Mouse (Mus musculus) liver, adult (tissue): ENCODE results near the gene Mast4.

Experiments
- GATA4 ChIP-seq: IDR thresholded peaks from 2 replicates; pipeline ENCODE4 v1.6.1; 2014; ENCODE audit warnings: mild to moderate bottlenecking, low read length; ENCODE audit not compliant: insufficient replicate concordance

Mast4 gene

DNA sequence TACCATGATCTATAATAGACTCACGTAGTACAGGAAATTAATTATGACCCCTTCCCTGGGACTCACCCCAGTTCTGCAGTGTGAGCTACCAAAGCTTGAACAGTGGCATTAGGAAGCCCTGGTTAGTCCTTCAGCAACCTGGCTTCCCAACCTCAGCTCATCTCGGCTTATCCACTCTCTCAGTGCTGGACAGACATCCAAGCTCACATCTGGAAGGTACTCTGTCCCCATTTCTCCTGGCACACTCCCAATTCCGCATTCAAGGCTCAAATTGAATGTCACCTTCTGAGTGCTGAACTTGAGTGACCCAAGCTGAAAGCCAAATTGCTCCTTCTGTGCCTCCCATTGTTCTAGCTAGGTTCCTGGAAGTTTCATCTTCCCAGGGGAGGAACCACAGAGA, 76.2 kb downstream of the Mast4 start:
- no peak for TF ChIP-seq GATA4

DNA sequence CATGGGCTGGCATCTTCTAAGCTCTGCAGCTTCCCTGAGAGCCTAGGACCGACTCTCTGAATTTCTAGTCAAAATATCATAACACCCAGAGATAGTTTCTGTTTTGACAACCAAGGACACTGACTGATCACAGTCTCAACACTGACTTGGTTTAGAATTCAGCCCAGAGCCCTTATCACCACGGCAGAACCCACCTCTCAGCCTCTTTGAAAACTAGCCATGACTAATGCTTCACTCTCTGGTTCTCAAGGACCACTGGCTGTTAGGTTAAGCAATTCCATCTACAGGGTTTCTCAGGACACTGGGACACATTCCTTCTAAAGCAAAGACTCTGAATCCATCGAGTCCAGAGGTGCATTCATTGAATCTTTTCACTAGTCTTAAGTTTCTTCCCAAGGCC, 79.4 kb downstream of the Mast4 start:
- TF ChIP-seq GATA4, result no peak

DNA sequence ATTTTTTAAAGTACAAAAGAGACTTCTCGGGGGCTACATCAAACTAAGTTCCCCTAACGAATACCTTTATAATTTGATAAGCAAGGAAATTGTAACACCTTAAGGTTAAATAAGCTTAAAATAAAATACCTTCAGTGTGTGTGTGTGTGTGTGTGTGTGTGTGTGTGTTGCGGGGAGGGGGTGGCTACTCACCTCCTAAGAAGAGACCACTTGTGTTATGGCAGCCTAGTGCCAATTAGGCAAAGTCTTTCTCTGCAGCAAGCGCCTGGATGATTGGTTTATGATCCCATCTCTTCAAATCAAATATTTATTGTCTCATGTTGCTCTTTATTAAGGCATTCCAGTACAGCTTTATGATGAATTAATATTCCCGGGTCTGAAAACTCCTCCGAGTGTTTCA, 81.2 kb downstream of the Mast4 start:
- TF ChIP-seq GATA4, result no peak

DNA sequence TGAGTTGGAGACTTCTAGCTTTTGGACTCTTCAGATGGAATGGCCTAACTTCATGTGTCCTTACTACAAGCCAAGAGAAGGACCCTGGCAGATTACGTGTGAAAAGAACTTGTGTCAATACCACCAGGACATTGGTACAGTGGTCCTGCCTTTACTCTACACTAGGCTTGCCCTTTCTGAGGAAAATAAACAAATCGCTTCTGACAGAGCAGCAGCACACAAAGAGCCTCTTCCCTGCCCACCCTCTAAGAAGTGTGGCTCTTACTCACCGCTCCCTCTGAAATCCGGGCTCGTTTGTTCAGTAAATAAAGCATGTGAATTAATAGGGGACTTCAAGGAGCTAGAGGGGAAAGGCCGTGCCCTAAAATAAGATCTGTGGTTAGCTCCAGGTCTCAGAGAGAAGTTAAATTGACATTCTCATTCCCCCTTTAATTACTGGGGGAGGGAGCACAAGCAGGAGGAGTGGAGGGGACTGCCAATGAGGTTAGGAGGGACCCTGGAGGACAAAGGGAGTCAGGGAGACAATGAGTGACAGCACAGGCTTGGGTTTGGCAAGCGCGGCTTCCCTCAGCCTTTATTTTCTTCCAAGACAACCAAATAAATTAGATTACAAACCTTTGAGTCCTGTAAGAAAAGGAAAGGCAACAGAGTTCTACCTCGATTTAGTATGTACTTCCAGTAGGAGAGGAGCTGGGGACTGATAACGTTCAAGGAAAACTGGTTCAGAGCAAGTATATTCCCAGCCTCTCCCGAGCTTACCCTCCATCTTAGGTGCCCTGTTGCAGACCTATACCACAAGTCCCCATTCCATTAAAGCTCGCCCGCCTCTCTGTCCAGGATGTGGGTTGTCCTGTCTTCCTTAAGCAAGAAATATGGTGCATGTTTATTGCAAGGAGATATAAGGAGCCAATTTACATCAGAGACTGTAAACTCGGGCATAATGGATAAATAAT, 85.9 kb downstream of the Mast4 start:
- TF ChIP-seq GATA4, result no peak

DNA sequence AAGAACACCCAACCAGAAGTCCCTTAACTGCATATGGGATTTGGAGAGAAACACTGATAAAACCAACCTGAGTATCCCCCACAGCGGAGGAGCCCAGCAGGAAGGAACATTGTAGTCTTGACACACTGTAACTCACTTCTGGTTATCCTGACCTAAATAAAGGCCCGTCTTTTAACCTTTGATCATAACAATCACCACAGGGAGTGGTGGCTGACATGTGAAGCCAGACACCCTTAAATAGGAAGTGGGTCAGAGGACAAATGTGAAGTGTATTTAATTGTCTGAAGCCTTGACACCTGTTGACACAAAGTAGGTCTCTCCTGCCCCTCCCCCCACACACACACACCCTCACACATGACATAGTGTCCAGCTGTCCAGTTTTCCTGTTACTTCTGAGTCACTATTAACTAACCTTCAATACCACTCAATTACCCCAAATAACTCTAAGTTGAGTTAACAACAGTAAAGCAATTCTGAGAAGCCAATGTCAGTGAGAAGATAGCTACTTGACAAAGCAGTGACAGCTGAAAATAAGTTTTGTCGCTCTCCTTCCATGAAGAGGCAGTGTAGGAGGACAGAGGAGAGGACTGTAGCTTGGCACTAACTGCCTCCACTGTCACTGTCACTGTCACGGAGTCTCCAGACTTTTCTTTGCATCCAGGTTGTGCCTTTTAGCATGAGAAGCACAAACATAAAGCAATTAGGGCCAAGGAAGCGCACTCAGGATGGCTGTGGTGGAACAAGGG, 87.2 kb downstream of the Mast4 start:
- no peak for TF ChIP-seq GATA4

DNA sequence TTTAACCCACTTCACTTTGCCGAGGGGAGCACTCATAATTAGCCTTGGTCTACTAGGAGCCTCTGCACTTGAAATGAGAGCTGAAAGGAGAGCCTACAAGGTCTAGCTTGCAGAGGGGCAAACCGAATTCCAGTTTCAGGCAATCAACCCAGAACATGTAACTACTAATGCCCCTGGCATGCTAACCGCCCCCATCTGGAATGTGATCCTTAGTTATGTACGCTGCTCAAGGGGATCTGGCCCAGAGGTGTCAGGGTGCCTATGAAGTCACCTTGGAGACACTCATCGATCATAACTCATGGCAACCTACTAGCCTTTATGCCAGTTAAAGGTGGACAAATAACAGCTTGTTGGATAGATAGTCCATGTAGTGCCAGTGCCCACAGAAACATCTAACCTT, 88.9 kb downstream of the Mast4 start:
- TF ChIP-seq GATA4, result no peak

DNA sequence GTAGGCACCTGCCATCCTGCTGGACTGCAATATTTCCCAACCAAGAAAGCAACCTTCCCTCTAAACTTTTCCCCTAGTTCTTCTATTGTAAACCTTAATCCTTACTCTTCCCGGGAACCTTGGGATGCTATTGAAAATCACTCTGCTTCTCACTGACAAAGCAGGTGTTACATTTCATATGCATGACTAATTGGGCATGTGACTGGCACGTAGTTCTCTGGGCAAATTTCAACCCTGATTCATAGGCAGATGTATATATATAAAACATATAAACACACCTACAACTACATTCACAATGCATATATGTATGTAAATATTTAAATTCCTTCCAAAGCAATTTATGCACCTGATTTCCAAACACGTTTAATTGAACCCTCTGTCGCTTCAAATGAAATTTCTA, 90.2 kb downstream of the Mast4 start:
- TF ChIP-seq GATA4, result no peak

DNA sequence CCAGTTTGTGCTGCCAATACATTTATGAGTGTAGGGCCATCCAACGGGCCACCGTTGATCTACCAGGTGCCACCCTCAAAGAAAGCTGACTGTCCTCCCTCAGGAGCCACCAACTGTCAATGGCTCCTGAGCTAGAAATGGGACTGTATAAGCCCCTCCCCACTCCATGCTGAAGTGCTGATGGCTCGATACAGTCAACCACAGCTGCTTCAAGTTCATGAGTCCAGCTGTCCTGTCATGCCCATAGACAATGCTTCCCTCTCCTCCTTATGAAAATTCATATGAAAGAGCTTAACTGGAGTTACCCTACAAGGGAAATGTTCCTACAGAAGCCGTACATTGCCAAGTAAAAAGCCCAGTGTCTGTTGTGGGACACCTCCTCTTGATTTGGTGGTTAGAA, 93.2 kb downstream of the Mast4 start:
- TF ChIP-seq GATA4, result no peak

DNA sequence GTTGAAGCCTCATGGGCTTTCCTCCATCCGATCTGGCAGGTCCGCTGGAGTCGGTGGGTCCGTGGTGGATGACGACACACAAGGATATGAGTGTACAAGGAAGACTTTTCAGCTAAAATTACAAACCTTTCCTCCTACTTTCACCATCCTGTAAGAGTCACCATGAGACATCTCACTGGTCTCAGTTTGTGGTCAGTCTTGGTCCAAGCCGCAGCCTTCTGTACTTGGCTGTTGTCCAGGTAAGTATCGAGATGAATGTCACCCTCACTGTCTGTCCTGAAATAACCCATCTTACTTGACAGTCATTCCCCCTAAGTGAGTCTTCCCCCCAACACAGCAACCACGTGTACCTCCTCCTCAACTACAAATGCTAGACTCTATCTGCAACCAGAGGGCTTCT, 94.6 kb downstream of the Mast4 start:
- no peak for TF ChIP-seq GATA4

DNA sequence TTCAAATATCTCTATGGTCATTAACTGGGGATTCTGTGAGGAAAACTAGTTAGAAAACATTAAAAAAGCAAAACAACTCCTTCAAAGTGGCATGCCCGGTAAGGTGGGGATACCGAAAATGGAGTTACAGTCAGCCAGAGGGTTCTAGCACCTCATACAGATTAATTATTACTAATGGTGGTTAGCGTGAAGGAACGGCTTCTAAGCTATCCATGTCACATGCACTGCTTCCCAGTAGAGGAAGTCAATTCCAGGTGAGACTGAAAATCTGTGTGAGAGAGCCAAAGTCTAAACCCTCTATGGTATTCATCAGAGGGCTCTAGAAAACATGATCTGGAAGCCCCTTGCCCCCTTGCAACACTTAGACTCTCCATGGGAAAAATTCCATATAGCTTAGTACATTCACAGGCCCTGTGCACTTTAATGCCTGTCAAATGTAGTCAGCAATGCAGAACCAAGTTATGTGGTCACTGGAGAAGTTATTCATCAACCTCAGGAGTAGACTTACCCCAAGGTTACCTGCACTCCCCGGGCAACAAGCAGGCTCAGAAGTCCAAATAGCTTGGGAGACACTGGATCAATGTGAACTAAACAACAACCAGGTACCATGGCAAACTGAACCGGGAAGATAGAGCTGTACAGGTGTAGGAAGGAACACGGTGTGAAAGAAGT, 96.1 kb downstream of the Mast4 start:
- TF ChIP-seq GATA4, result no peak

DNA sequence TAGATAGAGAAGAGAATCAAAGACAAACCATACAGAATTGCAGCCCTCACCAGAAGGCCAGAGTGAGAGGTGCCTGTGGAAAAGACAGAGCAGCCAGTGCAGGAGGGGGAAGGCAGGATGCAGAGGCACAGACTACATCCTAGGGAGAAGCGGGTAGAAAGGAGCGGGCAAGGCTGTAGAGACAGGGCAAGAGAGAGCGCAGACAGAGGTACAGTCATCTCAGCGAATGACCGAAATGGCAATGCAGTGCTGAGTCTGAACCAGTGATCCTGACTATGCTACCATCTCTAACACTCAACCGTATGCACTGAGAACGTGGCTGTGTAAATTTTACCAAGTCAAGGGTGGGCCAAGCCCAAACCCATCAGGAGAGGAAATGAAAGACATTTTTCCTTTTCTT, 102.1 kb downstream of the Mast4 start:
- TF ChIP-seq GATA4, result no peak

DNA sequence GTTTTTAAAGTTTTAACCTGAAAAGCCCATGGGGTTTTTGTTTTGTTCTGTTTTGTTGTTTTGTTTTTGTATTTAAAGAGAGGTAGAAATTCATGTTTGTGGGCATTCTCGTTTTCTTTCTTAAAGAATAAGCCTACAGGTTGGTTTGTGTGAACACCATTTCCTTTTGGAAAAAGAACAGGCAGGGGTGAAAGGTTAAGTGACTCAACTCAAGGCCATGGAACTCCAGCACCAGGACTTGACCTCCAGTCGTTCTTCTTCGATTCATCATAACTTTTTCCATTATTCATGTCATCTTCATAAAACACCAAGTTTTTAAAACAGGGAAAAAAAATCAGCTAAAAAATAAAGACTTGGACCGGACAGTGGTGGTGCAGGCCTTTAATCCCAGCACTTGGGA, 105.2 kb downstream of the Mast4 start:
- no peak for TF ChIP-seq GATA4

DNA sequence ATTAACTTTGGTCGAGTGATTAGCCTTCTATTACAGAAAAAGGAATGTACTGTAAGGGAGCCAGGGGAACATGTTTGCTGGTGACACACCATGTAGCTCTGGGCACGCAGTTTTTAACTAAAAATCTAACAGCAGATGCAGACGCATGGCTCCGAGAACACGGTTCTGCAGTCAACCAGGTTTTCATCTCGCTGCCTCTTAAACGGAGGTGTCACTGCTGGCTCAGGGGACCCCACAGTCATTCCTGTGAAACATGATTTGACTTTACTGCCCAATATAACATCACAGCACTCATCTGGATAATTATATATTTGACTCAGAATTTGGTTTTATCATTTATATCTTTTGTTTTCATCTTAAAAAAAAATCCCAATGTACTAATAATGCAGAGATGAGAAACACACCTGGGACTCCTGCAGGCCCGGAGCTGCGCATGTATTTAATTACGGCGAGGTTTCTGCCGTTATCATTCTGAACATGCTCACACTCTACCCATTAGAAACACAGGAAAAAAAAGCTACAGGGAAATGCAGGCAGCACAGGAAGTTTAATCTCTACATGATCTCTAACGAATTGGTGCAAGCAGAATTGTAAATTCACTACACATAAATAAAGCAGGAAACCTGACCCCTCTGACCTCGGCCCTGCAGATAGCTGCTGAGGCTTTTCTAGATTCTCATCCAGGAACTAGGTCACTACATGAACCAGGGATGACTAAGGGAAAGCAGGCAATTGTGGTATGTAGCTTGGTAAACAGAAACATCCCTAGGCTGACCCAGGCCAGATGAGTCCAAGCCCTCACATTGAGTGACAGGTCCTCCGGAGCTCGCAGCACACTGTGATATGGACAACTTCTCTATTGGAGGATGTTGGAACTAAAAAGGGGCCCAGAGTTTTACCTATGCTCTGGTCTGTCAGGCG, 108.1 kb downstream of the Mast4 start:
- no peak for TF ChIP-seq GATA4

DNA sequence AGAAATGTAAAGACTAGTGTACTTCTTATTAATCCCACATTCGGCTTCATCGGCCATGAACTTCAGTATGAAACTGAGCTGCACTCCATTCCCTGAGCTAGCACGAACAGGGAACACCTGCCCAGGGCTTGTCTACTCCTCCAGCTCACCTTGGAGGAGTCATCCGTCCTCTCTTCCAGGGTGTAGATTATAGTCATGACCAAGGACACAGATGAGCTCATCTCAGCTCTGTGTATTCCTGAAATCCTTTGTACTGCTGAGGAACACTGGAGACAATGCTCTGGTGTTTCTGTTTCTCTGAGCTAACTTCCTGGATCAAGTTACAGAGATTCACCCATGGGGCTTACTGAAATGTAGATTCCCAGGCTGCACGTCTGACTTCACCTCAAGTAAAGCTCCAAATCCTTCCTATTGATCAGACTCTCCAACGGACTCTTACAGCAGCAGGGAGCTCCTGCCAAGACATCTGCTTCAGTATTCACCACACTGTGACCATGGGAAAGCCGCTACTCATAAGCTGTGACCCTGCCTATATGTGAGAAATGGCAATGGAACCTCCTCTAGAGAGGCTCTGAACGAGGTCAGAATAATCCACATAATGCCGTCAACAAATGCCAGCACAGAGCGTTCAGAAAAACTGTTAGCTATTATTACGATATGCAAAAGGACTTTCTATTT, 108.9 kb downstream of the Mast4 start:
- no peak for TF ChIP-seq GATA4
